Mouse (Mus musculus): ENCODE measurements around the gene Trim13.

The Trim13 gene

GRCm38 (mm10) chr14:61613319-61613718 is 15.3 kb downstream of the Trim13 start:
- DNase-seq (ENCODE audit: low read depth), result no peak

- DNase-seq (ENCODE audit: low read depth), result no peak
Observed at GRCm38 (mm10) chr14:61620371-61620770, 22.3 kb downstream of the Trim13 start.

- no peak for DNase-seq (ENCODE audit: low read depth)
Observed at GRCm38 (mm10) chr14:61635969-61636368, 37.9 kb downstream of the Trim13 start.

GRCm38 (mm10) chr14:61642668-61643067 is 44.6 kb downstream of the Trim13 start:
- DNase-seq (ENCODE audit: low read depth), result no peak

DNA sequence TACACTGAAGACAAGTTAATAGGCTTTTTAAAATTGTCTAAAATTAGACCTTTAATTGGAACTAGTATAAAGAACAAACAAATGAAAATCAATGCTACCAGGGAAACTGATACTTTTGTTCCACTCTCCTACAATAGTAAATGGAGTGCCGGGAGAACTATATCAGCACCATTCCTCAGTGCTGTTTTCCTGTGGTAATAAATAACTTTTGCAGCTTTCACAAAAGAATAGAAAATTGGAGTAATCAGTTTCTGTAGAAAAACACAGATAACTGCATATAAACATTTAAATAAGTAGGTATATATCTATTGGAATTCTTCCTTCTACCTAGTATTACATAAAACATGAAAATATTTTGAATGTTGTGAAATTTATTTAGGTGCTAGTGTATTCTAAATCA is 47.5 kb downstream of the Trim13 start:
- DNase-seq (ENCODE audit: low read depth), result no peak

DNA sequence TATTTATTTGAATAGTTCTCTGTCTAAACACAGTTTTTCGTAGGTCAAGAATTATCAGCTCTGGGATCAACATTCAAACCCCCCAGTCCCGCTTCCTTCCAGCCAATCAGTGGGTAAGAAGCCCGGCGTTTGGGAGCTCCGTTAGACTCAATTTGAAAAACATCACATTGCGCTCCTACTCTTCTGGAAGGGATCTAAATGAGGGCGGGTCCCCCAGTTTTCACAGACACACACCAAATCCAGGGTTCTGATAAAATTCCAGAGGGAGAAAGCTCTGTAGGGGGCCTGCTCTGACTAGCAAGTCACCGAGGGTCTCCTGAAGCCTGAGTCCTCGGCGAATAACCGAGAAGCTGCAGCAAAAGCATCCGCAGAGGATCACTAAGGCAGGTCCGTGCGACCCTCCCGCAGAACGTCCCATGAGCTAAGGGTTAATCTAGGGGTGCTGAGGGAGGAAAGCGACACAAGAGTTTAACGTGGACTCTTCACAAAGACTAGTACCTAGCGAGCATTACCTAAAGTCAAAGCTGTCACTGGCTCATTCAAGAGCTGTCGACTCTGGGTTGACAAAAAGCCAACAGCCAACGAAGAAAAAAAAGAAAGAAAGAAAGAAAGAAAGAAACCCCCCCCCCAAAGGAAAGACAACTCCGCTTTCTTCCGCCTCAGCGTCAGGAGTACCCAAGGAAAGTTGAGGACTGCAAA is 49.3 kb downstream of the Trim13 start:
- no peak for DNase-seq (ENCODE audit: low read depth)

DNA sequence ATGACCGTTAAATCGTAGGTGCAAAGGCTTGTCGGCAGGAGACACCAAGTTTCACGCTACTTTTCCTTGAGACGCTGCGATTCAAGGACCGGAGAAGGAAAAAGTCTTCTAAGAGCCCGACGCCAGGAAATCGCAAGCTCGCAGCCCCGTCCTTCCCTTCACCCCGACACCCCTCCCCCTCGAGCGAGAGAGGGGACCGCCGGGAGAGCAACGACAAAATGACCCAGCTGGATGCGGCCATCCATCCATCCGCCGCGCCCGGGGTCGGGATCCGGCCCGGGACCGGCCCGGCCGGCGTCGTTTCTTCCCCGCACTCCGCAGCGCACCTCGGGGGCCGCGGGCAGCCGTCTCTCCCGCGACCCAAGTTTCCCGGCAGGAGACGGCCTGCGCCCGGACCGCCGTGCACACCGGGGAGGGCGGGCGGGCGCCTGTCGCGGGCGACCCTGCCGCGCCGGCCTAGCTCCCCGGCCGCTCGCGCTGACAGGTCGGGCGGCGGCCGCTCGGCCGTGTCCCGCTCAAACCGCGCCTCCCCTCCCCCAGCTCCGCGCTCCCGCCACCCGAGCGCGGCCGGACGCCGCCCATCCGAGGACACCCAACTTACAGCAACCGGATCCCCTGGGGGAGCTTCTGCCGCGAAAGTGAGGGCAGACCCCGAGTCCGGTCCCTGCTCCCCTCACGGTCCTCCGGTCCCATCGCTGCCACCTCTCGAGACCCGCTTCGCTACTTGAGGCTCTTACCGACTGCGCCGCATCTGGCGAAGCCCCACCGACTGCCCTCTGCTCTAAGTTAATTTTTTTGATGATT is 50.0 kb downstream of the Trim13 start:
- DNase-seq (ENCODE audit: low read depth), result no peak

- DNase-seq (ENCODE audit: low read depth), result peak; percentile 89
Observed at GRCm38 (mm10) chr14:61648685-61649504, 50.8 kb downstream of the Trim13 start.

DNA sequence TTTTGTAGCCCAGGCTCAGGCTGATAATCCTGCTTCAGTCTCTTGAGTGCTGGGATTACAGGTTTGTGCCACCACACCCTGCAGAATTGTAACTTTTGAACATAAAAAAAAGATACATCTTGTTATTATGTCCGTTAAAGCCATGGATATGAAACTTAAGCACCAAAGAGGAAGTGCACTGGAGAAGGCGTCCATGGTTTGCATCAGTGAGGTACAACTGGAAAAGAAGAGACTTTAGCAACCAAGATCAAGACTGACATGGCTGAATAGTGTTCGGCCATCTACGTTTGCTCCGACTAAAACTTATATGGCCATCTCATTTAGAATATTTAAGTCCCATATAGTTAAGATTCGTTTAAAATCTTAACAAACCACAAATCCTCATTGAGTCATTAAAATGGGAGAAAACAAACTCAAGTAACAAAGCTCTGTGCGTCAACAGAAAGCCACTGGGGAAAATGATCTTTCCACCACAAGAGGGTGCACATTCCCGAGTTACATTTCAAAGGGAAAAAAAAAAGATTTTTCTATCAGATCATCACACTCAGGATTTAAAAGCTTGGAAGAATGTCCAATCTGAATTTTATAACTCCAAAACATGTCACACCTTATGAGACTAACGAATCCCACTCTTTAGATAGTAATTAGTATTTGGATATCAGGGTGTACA is 52.4 kb downstream of the Trim13 start:
- DNase-seq (ENCODE audit: low read depth), result no peak

Measured in fibroblast of lung, adult 2 months (primary cell).